Mouse (Mus musculus): Measurements from ENCODE around the gene Pusl1. TPM values are rescaled to one million over a fixed set of nuclear protein-coding genes. Genes with fewer than 3 reads are reported as not detected.
A peak's percentile ranks its signal among the peaks of the same experiment; 100 is the strongest.

The Pusl1 gene
- polyA plus RNA-seq, 2 experiments from 2014 or later, result 12.6 to 25.3 TPM

GRCm38 (mm10) chr4:155841003-155841454 is 50.6 kb downstream of the Pusl1 start:
- peak; percentile 92 for ATAC-seq

- ATAC-seq, result no peak
Observed at GRCm38 (mm10) chr4:155840076-155841002, 51.2 kb downstream of the Pusl1 start.

- no peak for ATAC-seq
Observed at GRCm38 (mm10) chr4:155839483-155839910, 52.1 kb downstream of the Pusl1 start, which contains the start of gene Mxra8. Gene Mxra8, plus strand, starts transcription at chr4:155839680.

GRCm38 (mm10) chr4:155838187-155839153 is 53.1 kb downstream of the Pusl1 start:
- ATAC-seq, result no peak

Other genes starting within 250 kb of the Pusl1 start
- not detected for gene Gm10563, start 246.4 kb downstream of the Pusl1 start, polyA plus RNA-seq (2017; shearing (Covaris generic))
- not detected for gene Mmp23, start 238.4 kb downstream of the Pusl1 start, polyA plus RNA-seq (2017; shearing (Covaris generic))
- 1 to 10 TPM; 2.2 to 6.4 TPM for gene Mib2, start 222.6 kb downstream of the Pusl1 start, polyA plus RNA-seq (2017; shearing (Covaris generic))
- gene Fndc10, start 197.4 kb downstream of the Pusl1 start, polyA plus RNA-seq (2017; shearing (Covaris generic)), result 1 to 10 TPM; 1.2 to 1.9 TPM
- 100 to 1,000 TPM; 158 to 181 TPM for gene Ssu72, start 187.0 kb downstream of the Pusl1 start, polyA plus RNA-seq (2017; shearing (Covaris generic))
- under 1 TPM in 1 of 2 experiments, not detected in 1; 0.22 TPM for gene Tmem240, start 157.0 kb downstream of the Pusl1 start, polyA plus RNA-seq (2017; shearing (Covaris generic))
- gene Atad3a, start 130.7 kb downstream of the Pusl1 start, polyA plus RNA-seq (2017; shearing (Covaris generic)), result 10 to 100 TPM; 16.3 to 21.0 TPM
- gene Vwa1, start 117.1 kb downstream of the Pusl1 start, polyA plus RNA-seq (2017; shearing (Covaris generic)), result under 1 TPM in 1 of 2 experiments, not detected in 1; 0.09 TPM
- gene Tmem88b, start 105.9 kb downstream of the Pusl1 start, polyA plus RNA-seq (2017; shearing (Covaris generic)), result under 1 TPM in 1 of 2 experiments, not detected in 1; 0.16 TPM
- gene Ankrd65, start 101.3 kb downstream of the Pusl1 start, polyA plus RNA-seq (2017; shearing (Covaris generic)), result not detected
- gene Mrpl20, start 88.9 kb downstream of the Pusl1 start, polyA plus RNA-seq (2017; shearing (Covaris generic)), result 100 to 1,000 TPM; 160 to 164 TPM
- 100 to 1,000 TPM; 115 to 122 TPM for gene Ccnl2, start 79.3 kb downstream of the Pusl1 start, polyA plus RNA-seq (2017; shearing (Covaris generic))
- 100 to 1,000 TPM; 216 TPM for gene Aurkaip1, start 60.5 kb downstream of the Pusl1 start, polyA plus RNA-seq (2017; shearing (Covaris generic))
- gene Mxra8, start 52.1 kb downstream of the Pusl1 start, polyA plus RNA-seq (2017; shearing (Covaris generic)), result 1 to 10 TPM; 4.1 to 9.9 TPM
- gene Dvl1, start 44.4 kb downstream of the Pusl1 start, polyA plus RNA-seq (2017; shearing (Covaris generic)), result 1 to 10 TPM; 2.1 to 2.7 TPM
- under 1 TPM; 0.16 to 0.25 TPM for gene Tas1r3, start 28.4 kb downstream of the Pusl1 start, polyA plus RNA-seq (2017; shearing (Covaris generic))
- 10 to 100 TPM; 17.7 to 18.0 TPM for gene Cptp, start 22.3 kb downstream of the Pusl1 start, polyA plus RNA-seq (2017; shearing (Covaris generic))
- 10 to 100 TPM; 82.2 to 87.0 TPM for gene Ints11, start 22.2 kb downstream of the Pusl1 start, polyA plus RNA-seq (2017; shearing (Covaris generic))
- gene Acap3, start within 50 bp of the Pusl1 start, polyA plus RNA-seq (2017; shearing (Covaris generic)), result 1 to 10 TPM; 4.9 to 6.5 TPM
- 10 to 100 TPM; 32.1 to 39.5 TPM for gene Ube2j2, start 52.0 kb upstream of the Pusl1 start, polyA plus RNA-seq (2017; shearing (Covaris generic))
- 1 to 10 TPM; 2.5 to 5.7 TPM for gene C1qtnf12, start 70.5 kb upstream of the Pusl1 start, polyA plus RNA-seq (2017; shearing (Covaris generic))
- gene B3galt6, start 100.9 kb upstream of the Pusl1 start, polyA plus RNA-seq (2017; shearing (Covaris generic)), result under 1 TPM; 0.90 to 0.95 TPM
- 100 to 1,000 TPM; 464 to 478 TPM for gene Sdf4, start 101.1 kb upstream of the Pusl1 start, polyA plus RNA-seq (2017; shearing (Covaris generic))
- gene Tnfrsf4, start 122.1 kb upstream of the Pusl1 start, polyA plus RNA-seq (2017; shearing (Covaris generic)), result 100 to 1,000 TPM; 802 to 961 TPM
- gene Tnfrsf18, start 134.4 kb upstream of the Pusl1 start, polyA plus RNA-seq (2017; shearing (Covaris generic)), result 100 to 1,000 TPM; 770 to 845 TPM
- gene Ttll10, start 167.6 kb upstream of the Pusl1 start, polyA plus RNA-seq (2017; shearing (Covaris generic)), result not detected
- 10 to 100 TPM; 14.9 to 19.3 TPM for gene 9430015G10Rik, start 218.2 kb upstream of the Pusl1 start, polyA plus RNA-seq (2017; shearing (Covaris generic))
- gene Rnf223, start 238.7 kb upstream of the Pusl1 start, polyA plus RNA-seq (2017; shearing (Covaris generic)), result under 1 TPM in 1 of 2 experiments, not detected in 1; 0.20 TPM